ENCODE assay signal across 8 mouse cellular contexts in genomic region chr2:177575141-177575540, GRCm38 (mm10). TPM values are rescaled to one million over a fixed set of nuclear protein-coding genes. Genes with fewer than 3 reads are reported as not detected.
"Had no signal": no experiment of that assay in that cellular context is flagged by ENCODE, and none has a peak within 500 bp of the region (broad histone marks: within the 10 kb centered on the region; RNA-seq: fewer than 3 reads in every experiment).

No protein-coding gene starts in this region.

RNA-seq across cellular contexts. Expression of gene Gm14406, which starts 2.9 kb away (rescaled TPM):
- total RNA-seq: common myeloid progenitor, adult 5-6 weeks; forebrain, postnatal 0 days; gastrocnemius, adult 18-20 months; gastrocnemius, postnatal 25 days; gastrocnemius, postnatal 36 days; granulocyte monocyte progenitor cell, adult 5-6 weeks; heart, adult 18-20 months; heart, adult 2 months had no signal
